Mouse (Mus musculus) testis, adult 2 months (tissue): ENCODE measurements around the gene Cntnap5a.

Experiments
- CTCF ChIP-seq: fragments of 200-500 bp; IDR thresholded peaks from 2 replicates; pipeline ENCODE4 v1.5.1; 2012; ENCODE audit warnings: low read depth, mild to moderate bottlenecking, inconsistent platforms, low read length, moderate library complexity; ENCODE audit not compliant: control insufficient read depth, insufficient read depth, insufficient replicate concordance
- POLR2A ChIP-seq: fragments of 200-500 bp; IDR thresholded peaks from 2 replicates; pipeline ENCODE4 v1.6.1; 2012; ENCODE audit warnings: low read depth, mild to moderate bottlenecking, inconsistent platforms, low read length, moderate library complexity; ENCODE audit not compliant: control insufficient read depth

- TF ChIP-seq CTCF = no peak
- no peak for TF ChIP-seq POLR2A
These were observed 689.0 kb downstream of the Cntnap5a start for GRCm38 (mm10) chr1:116373551-116373950.
